Mouse (Mus musculus): ENCODE results near the gene Frk. TPM values are rescaled to one million over a fixed set of nuclear protein-coding genes. Genes with fewer than 3 reads are reported as not detected.
"Not testable (repeated sequence)": the region's sequence is repeated elsewhere in the genome, so short reads cannot be mapped to it uniquely, and the experiment has no call there.

The Frk gene
- polyA plus RNA-seq (2011; ENCODE audit: insufficient read length, low read depth, missing spikeins): 14.0 and 14.3 TPM in 2 replicates

DNA sequence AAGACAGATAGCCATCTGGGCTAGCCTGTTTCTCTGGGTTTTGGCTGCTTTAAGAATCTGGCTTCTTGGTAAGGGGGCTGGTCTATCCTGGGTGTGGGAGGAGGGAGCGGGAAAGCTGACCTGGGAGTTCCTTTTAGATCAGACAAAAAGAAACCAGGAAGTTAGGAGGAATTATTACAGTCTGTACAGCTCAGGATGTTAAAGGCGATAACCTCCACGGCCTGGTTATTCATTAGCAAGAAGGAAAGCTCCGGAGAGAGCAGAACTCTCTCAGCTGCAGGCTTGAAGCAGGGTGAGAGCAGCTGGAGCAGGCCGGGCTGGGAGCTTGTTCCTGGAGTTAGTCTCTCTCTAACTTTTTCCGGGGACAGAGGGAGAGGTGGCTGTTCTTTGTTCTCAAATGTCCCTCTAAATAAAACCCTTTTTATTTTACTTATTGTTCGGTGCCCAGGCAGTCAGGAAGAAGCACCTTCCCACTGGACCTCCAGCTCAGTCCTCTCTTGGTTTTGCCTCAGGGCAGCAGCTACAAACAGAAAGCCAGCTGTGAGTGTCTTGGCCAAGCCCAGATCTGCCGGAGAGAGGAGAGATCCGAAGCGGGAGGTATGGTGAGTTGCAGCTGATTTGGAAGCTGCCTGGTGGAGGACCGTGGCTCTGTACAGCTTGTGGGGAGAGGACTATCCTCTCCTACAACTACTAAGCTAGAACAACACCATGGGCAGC, at the start of gene Frk:
Gene Frk (plus strand): TSS at position 103 of the 717 bp plus-strand sequence.
- Histone ChIP-seq H3K4me1 (ENCODE audit: control insufficient read depth, insufficient read depth, low read length) (peaks cover 10% of the 10 kb centered on the region), H3K4me3 (ENCODE audit: insufficient read depth, low read length) (peak within 1 kb of the TSS; percentile 58), H3K27ac (ENCODE audit: insufficient read depth, low read length) (peak within 1 kb of the TSS; percentile 75)
- TF ChIP-seq POLR2A (IDR thresholded peaks at IDR 0.05; ENCODE audit: low read depth, low read length): peak; percentile 47; the same call in 1 of the 2 replicates
- no peak for TF ChIP-seq CTCF (IDR thresholded peaks at IDR 0.05; ENCODE audit: borderline replicate concordance, insufficient read depth, low read length)

DNA sequence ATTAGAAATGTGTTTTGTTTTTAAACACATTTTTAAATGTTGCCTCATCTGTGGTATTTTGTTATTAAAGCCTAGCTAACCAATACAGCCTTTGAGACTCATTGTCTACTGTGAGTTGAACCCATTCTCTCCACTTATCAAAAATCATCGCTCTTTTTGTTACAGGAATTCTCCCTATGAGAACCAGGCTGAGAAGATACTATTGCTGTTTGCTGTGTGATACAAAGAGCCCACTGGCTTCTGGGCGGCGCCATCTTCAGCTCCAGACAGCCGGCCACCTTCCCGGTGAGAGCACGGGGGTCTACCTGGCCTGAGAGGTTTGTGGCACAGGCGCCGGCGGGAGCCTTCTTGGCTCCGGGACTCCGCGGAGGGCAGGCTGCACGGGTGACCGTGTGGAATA, 49.0 kb upstream of the Frk start:
- H3K4me3 ChIP-seq (ENCODE audit: insufficient read depth, low read length); H3K4me1 ChIP-seq (ENCODE audit: control insufficient read depth, insufficient read depth, low read length); H3K27ac ChIP-seq (ENCODE audit: insufficient read depth, low read length): not testable (repeated sequence)

DNA sequence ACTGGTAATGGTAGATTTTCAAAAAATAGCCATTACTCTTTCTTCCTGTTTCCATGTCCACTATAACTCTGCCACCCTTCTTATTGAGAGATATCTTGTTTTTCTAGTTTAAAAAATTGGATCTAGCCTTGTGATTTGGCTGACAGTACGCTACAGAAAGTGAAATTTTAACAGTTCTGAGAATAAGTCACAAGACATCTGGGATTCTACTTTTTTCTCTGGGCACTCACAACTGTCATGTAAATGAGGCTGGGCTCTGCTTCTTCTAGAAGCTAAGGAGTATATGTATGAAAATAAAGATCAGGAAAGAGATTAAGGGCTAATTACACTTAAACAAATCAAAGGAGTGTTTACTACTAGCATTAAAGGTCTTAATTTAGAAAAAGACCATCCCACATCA, 33.7 kb upstream of the Frk start:
- TF ChIP-seq CTCF (IDR thresholded peaks at IDR 0.05; ENCODE audit: borderline replicate concordance, insufficient read depth, low read length): no peak
- TF ChIP-seq POLR2A (IDR thresholded peaks at IDR 0.05; ENCODE audit: low read depth, low read length): no peak
- Histone ChIP-seq H3K27ac (ENCODE audit: insufficient read depth, low read length) (no peak overlapping the region), H3K4me3 (ENCODE audit: insufficient read depth, low read length) (no peak overlapping the region), H3K4me1 (ENCODE audit: control insufficient read depth, insufficient read depth, low read length) (no peaks in the 10 kb centered on the region)

DNA sequence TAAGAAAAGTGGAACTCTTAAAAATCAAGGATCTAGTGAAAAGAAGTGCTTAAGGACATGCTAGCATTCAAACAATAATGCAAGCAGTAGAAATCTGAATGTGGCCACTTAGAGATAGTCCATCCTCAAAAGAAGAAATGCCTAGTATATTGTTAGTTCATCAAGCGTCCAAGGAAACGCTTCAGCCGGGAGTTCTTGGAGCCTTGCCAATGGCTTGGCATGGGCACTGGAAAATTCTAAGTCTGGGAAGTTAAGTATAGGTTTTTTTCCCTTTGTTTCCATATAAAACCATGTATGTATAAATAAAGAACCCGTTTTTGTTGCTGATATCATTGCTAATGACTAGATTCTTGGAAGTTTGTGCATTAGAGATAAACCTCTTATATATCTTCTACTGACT, 21.7 kb upstream of the Frk start:
- Histone ChIP-seq H3K4me1 (ENCODE audit: control insufficient read depth, insufficient read depth, low read length) (no peaks in the 10 kb centered on the region), H3K4me3 (ENCODE audit: insufficient read depth, low read length) (no peak overlapping the region), H3K27ac (ENCODE audit: insufficient read depth, low read length) (no peak overlapping the region)
- TF ChIP-seq POLR2A (IDR thresholded peaks at IDR 0.05; ENCODE audit: low read depth, low read length): no peak
- TF ChIP-seq CTCF (IDR thresholded peaks at IDR 0.05; ENCODE audit: borderline replicate concordance, insufficient read depth, low read length): no peak

DNA sequence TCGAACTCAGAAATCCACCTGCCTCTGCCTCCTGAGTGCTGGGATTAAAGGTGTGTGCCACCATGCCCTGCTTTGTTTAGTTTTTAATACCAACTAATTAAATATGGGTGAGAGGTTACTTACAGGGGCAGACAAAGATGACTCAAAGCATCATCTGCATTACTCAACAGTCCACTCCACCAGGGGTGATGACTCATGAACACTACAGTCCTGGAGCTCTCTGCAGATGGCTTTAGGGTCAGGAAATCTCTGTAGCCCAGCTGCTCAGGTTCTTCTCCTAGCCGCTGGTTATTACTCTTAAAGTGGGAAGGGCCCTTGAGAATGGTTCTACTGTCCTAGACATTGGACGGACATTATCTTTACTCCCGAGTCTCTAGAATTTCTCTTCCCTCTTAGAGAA, 18.9 kb upstream of the Frk start:
- Histone ChIP-seq H3K27ac (ENCODE audit: insufficient read depth, low read length) (no peak overlapping the region), H3K4me3 (ENCODE audit: insufficient read depth, low read length) (no peak overlapping the region), H3K4me1 (ENCODE audit: control insufficient read depth, insufficient read depth, low read length) (no peaks in the 10 kb centered on the region)
- TF ChIP-seq CTCF (IDR thresholded peaks at IDR 0.05; ENCODE audit: borderline replicate concordance, insufficient read depth, low read length): no peak
- no peak for TF ChIP-seq POLR2A (IDR thresholded peaks at IDR 0.05; ENCODE audit: low read depth, low read length)

DNA sequence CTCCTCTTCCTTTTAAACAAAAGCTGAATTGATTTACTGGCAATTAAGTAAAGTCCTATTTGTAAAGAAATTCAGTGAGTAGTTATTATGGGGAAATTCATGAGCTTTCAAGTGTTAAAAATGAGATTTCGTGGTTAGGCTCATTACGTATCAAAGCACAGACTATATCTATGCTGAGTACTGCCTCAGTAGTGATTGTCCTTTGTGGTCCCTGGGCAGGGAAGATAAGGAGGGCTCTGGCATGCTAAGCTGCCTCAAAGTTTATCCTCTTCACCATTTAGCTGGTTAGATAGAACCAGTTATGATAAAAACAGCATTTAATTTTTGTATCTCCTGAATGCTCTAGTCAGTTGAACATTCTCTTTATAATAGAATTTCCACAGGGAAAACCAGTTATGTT, 14.2 kb upstream of the Frk start:
- H3K4me3 ChIP-seq (ENCODE audit: insufficient read depth, low read length): no peak overlapping the region
- no peaks in the 10 kb centered on the region for H3K4me1 ChIP-seq (ENCODE audit: control insufficient read depth, insufficient read depth, low read length)
- H3K27ac ChIP-seq (ENCODE audit: insufficient read depth, low read length): no peak overlapping the region
- no peak for TF ChIP-seq CTCF (IDR thresholded peaks at IDR 0.05; ENCODE audit: borderline replicate concordance, insufficient read depth, low read length)
- no peak for TF ChIP-seq POLR2A (IDR thresholded peaks at IDR 0.05; ENCODE audit: low read depth, low read length)

DNA sequence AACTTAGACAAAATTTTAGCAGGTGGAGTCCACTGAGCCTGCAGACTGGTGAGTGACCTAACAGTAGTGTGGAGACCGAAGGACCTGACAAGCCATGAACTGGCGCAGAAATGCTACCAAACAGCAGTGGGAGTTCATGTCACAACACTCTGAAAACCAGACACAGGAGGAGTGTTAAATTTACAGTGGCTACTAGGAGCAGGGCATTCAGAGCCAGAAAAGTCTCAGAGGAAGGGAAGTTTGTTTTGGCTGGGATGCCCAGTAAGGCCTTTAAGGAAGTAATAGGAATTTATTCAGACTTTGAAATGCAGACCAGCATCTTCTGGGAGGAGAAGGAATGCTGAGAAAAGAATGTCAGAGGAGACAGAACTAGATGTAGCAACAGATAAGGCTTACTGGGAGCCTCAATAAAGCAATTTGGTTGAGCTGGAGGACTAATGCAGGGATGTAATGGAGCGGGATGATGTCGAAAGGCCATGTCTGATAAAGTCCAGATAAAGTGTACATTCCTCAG, 3.2 kb upstream of the Frk start:
- peaks cover 10% of the 10 kb centered on the region for H3K4me1 ChIP-seq (ENCODE audit: control insufficient read depth, insufficient read depth, low read length)
- H3K4me3 ChIP-seq (ENCODE audit: insufficient read depth, low read length): no peak overlapping the region
- TF ChIP-seq POLR2A (IDR thresholded peaks at IDR 0.05; ENCODE audit: low read depth, low read length) (no peak), CTCF (IDR thresholded peaks at IDR 0.05; ENCODE audit: borderline replicate concordance, insufficient read depth, low read length) (no peak)
- peak overlapping the region; percentile 69 for H3K27ac ChIP-seq (ENCODE audit: insufficient read depth, low read length)

DNA sequence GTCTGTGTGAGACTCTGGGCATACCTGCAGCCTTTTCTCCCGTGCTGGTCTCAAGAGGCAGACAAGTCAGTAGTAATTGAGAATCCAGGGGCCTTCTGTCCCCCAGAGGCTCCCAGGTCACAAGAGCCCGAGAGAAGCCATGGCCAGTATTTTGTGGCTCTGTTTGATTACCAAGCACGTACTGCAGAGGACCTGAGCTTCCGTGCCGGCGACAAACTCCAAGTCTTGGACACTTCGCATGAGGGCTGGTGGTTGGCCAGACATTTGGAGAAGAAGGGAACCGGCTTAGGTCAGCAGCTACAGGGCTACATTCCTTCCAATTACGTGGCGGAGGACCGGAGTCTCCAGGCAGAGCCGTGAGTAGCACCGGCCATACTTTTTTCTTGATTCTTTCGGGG, 814 bp downstream of the Frk start:
- Histone ChIP-seq H3K4me1 (ENCODE audit: control insufficient read depth, insufficient read depth, low read length) (peaks cover 10% of the 10 kb centered on the region), H3K27ac (ENCODE audit: insufficient read depth, low read length) (peak overlapping the region; percentile 75), H3K4me3 (ENCODE audit: insufficient read depth, low read length) (peak overlapping the region; percentile 58)
- TF ChIP-seq POLR2A (IDR thresholded peaks at IDR 0.05; ENCODE audit: low read depth, low read length) (peak; percentile 23; the same call in 1 of the 2 replicates), CTCF (IDR thresholded peaks at IDR 0.05; ENCODE audit: borderline replicate concordance, insufficient read depth, low read length) (no peak)

DNA sequence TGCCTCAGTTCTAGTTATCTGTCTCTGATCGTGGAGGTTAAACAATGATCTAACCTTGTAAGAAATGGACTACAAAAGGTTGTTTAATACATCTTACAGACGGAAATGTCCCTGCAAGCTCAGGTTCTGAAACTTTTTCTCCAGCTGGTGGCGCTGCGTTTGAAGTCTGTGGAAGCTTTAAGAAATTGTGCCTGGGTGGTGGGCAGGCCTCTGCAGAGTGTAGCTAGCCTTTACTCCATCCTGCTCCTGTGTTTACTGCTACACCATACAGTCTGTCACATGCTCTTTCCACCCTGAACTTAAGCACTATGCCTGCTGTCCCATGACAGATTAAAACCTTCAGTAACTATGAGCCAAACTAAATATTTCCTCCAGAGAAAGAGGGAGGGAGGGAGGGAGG, 1.9 kb downstream of the Frk start:
- Histone ChIP-seq H3K4me3 (ENCODE audit: insufficient read depth, low read length) (peak overlapping the region; percentile 34), H3K27ac (ENCODE audit: insufficient read depth, low read length) (no peak overlapping the region), H3K4me1 (ENCODE audit: control insufficient read depth, insufficient read depth, low read length) (peaks cover 10% of the 10 kb centered on the region)
- TF ChIP-seq POLR2A (IDR thresholded peaks at IDR 0.05; ENCODE audit: low read depth, low read length) (no peak), CTCF (IDR thresholded peaks at IDR 0.05; ENCODE audit: borderline replicate concordance, insufficient read depth, low read length) (no peak)

DNA sequence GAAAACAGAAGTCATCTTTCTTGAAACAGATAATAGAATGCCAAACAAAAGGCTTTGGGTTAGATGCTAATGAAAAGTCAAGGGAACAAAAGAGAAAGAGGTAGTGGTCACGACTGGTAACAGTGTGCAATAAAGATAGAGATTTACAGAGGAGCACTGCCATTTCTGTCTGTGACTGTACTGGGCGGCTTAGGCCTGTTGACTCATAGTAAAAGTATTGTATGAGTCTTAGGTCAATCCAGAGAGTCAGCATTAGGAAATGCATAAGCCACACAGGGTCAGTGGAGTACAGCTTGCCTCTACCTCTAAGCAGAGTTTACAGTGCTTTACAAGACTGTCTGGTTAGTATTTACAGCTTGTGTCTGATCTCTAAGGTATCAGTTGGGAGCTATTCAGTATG, 24.6 kb downstream of the Frk start:
- H3K27ac ChIP-seq (ENCODE audit: insufficient read depth, low read length): peak overlapping the region; percentile 61
- peaks cover 2% of the 10 kb centered on the region; the same call in 1 of the 2 replicates for H3K4me1 ChIP-seq (ENCODE audit: control insufficient read depth, insufficient read depth, low read length)
- TF ChIP-seq POLR2A (IDR thresholded peaks at IDR 0.05; ENCODE audit: low read depth, low read length): no peak
- TF ChIP-seq CTCF (IDR thresholded peaks at IDR 0.05; ENCODE audit: borderline replicate concordance, insufficient read depth, low read length): no peak
- no peak overlapping the region for H3K4me3 ChIP-seq (ENCODE audit: insufficient read depth, low read length)
